ENCODE assay signal across 21 mouse cellular contexts in the genomic region with DNA sequence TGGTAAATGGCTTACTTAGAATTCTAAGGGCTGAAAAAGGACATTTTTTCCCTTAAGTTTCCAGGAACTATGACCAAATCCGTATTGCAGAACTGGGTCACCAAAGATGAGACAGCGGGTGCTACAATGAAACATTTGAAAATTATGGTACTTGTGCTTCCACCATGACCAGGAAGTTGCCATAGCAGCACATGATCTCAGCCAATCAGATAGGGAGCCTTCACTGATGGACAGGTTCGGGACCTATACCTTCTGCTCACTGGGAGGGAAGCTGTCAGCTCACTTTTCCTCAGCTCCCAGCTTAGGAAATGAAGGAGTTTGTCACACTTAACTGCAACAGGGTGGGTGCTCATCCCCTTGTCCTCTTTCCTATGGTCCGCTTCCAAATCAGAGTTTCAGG.
"Had no signal": no experiment of that assay in that cellular context is flagged by ENCODE, and none has a peak within 500 bp of the region (broad histone marks: within the 10 kb centered on the region; RNA-seq: fewer than 3 reads in every experiment).

No protein-coding gene starts in this region.

- H3K4me3 ChIP-seq: limb, embryonic 12.5 days; limb, embryonic 15.5 days; midbrain, embryonic 12.5 days; midbrain, embryonic 15.5 days; neural tube, embryonic 12.5 days; neural tube, embryonic 15.5 days; stomach, embryonic 15.5 days had no signal

- H3K27ac ChIP-seq: limb, embryonic 12.5 days; limb, embryonic 15.5 days; liver, embryonic 14.5 days; macrophage; midbrain, embryonic 12.5 days; midbrain, embryonic 15.5 days; neural tube, embryonic 12.5 days; neural tube, embryonic 15.5 days; stomach, embryonic 15.5 days had no signal

- H3K36me3 ChIP-seq: limb, embryonic 12.5 days; limb, embryonic 15.5 days; midbrain, embryonic 12.5 days; midbrain, embryonic 15.5 days; neural tube, embryonic 12.5 days; neural tube, embryonic 15.5 days; stomach, embryonic 15.5 days had no signal

- H3K4me1 ChIP-seq: limb, embryonic 12.5 days; limb, embryonic 15.5 days; midbrain, embryonic 12.5 days; midbrain, embryonic 15.5 days; neural tube, embryonic 12.5 days; neural tube, embryonic 15.5 days; stomach, embryonic 15.5 days had no signal

- ATAC-seq: liver, postnatal 0 days; lung, postnatal 0 days; midbrain, embryonic 15.5 days had no signal

- H3K4me2 ChIP-seq: limb, embryonic 12.5 days; limb, embryonic 15.5 days; liver, embryonic 11.5 days; lung, embryonic 14.5 days; midbrain, embryonic 12.5 days; midbrain, embryonic 15.5 days; neural tube, embryonic 12.5 days; neural tube, embryonic 15.5 days; stomach, embryonic 15.5 days had no signal

- H3K27me3 ChIP-seq: limb, embryonic 12.5 days; limb, embryonic 15.5 days; midbrain, embryonic 12.5 days; midbrain, embryonic 15.5 days; neural tube, embryonic 12.5 days; neural tube, embryonic 15.5 days; stomach, embryonic 15.5 days had no signal

- H3K9me3 ChIP-seq: limb, embryonic 12.5 days; limb, embryonic 15.5 days; midbrain, embryonic 12.5 days; midbrain, embryonic 15.5 days; neural tube, embryonic 12.5 days; neural tube, embryonic 15.5 days; stomach, embryonic 15.5 days had no signal

- DNase-seq: kidney, adult 11 months; kidney, adult 8-10 months; kidney, postnatal 14 days; kidney, postnatal 4 days; liver, postnatal 0 days; lung, embryonic 14.5 days; right cerebral cortex, postnatal 25 days; spleen, adult 18-20 months; thymus, adult 18-20 months; thymus, postnatal 36 days had no signal

- H3K9ac ChIP-seq: limb, embryonic 12.5 days; limb, embryonic 15.5 days; liver, embryonic 14.5 days; liver, postnatal 0 days; lung, embryonic 14.5 days; midbrain, embryonic 12.5 days; midbrain, embryonic 15.5 days; neural tube, embryonic 12.5 days; neural tube, embryonic 15.5 days; stomach, embryonic 15.5 days had no signal
